Mouse (Mus musculus) frontal cortex, postnatal 14 days (tissue): ENCODE data around the gene Sox5.
"Not testable (repeated sequence)": the region's sequence is repeated elsewhere in the genome, so short reads cannot be mapped to it uniquely, and the experiment has no call there.

Experiments
- DNase-seq, 2 experiments: peaks; one replicate each; pipeline ENCODE4 v3.0.0; 2022; ENCODE audit warnings: low spot score in 2 of 2

Sox5 gene

DNA sequence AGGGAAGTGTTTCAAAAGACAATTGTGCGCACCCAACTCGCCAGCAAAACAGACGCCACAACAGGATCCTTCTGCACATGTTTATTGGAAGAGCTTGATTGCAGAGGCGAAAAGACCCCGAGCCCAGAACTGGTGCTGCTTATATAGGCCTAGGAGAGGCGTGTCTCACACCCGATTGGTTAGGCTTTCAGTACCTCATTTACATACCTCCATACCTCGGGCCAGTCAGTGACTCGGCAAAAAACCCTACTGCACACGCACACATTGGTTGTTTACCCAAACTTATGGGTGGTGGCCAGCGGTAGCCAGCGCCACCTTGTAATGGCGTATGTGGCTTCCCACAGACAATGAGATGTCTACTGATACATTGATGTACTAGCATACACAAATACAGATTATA is 599.3 kb downstream of the Sox5 start:
- not testable (repeated sequence) for DNase-seq

DNA sequence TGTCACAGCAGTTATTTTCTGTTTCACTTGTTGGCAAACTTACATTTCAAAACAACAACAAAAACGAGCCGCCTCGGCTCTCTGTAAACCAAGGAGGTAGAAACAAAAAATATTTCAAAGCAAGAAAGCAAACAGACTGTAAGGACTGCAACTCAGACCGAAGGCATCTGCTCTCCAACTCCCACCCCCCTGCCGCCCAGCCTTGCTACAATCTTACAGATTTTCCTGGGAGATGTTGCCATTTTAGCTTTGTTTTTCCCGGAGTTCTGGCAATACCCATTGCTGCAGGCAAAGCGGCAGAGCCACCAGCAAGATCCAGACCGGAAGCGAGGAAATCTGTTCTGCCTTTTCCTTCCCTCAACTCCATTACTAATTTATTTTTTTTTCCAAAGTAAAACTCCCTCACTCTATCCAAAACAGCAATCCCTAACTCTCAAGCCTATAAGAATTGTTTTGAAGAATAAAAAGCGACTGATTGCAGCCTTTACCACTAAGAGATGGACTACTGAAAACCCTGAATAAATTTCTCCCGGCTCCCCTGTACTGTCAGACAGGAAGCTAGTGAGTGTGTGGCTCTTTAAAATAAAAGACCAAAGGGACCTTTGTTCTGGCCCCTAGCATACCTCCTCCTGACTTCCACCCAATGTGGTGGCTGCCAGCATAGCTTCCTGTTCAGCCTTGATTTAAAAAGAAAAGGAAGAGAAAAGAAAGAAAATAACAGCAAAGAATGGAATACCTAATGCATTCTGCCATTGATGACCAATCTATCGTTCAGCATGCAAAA is 600.5 kb downstream of the Sox5 start:
- no peak for DNase-seq

DNA sequence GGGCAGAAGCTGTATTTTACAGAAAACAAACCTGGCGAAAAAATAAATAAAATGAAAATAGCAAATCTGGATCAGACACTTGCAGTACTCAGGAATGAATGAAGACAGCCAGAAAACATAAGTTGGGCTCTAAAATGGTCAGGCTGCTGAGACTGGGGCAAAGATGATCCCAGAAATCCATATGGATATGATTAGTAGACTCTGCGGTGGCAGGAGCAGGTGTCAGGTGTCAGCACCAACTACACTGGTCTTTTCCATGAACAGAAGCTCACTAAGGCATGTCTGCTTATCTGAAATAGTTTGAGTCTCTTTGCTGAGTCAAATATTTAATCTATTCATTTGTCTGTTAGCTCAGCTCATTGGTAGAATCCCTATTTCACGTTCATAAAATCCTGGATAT is 602.7 kb downstream of the Sox5 start:
- DNase-seq: no peak

DNA sequence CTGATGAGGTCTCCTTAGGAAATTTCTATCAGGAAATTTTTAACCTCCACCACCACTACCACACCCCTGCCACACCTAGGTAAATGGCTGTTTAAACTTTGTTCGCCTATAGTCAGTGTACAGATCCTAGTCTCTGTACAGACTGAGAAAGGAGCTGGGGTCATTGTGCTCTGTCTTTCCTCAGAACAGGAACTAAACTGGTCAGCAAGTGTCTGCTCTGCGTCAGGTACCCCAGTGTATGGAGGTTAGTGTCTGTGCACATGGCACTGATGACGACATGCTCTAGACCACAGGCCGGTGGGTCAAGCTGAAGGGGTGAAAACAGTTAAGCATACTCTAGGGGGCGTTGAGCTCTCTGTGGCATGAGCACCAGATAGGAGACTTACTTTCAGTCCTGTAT is 605.1 kb downstream of the Sox5 start:
- no peak for DNase-seq

DNA sequence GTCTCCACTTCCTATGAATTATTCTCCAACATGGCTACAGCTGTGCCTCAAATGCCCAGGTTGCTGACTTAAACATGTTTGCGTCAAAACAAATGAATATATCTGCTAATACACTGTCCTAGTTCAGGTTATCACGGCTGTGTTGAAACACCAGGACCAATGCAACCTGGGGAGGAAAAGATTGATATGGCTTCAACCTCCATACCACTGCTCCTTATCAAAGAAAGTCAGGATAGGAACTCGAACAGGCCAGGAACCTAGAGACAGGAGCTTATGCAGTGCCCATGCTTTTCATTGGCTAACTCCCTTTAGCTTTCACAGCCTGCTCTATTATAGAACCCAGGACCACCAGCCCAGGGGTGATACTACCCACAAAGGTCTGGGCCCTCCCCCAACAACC is 606.2 kb downstream of the Sox5 start:
- DNase-seq: no peak

DNA sequence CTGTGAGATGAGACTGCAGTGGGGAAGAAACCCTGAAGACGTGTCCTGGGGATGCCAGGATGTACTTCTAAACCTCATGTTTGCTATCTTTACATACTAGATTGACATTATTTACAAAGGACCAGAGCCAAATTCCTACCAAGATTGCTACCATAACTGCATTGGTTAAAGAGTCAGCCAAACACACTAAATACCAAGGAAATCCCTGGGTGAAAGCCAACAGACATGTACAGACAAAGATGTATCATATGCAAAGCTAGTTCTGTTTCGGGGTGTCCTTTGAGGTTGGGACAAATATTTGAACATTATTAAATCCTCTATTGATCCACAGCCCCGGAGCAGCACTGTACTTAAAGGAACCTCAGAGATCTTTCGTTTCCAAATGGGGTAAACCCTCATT is 611.2 kb downstream of the Sox5 start:
- no peak for DNase-seq

DNA sequence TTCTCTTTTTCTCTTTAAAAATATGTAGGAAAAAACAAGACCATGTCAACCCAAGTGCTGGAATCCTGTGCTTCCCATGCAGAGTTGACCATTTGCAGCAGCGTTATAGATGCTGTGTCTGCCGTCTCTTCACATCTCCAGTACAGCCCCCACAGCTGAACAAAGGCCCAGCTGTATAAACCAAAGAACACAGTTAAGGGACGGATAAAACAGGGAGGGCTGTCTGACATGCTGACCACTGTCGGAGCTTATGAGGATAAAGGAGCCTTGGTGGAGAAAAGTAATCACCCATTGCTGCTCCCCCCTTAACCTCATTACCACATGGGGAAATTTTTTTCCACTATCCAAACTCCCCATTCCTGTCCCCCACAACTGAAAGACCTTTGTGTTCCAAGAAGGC is 612.0 kb downstream of the Sox5 start:
- DNase-seq: no peak

DNA sequence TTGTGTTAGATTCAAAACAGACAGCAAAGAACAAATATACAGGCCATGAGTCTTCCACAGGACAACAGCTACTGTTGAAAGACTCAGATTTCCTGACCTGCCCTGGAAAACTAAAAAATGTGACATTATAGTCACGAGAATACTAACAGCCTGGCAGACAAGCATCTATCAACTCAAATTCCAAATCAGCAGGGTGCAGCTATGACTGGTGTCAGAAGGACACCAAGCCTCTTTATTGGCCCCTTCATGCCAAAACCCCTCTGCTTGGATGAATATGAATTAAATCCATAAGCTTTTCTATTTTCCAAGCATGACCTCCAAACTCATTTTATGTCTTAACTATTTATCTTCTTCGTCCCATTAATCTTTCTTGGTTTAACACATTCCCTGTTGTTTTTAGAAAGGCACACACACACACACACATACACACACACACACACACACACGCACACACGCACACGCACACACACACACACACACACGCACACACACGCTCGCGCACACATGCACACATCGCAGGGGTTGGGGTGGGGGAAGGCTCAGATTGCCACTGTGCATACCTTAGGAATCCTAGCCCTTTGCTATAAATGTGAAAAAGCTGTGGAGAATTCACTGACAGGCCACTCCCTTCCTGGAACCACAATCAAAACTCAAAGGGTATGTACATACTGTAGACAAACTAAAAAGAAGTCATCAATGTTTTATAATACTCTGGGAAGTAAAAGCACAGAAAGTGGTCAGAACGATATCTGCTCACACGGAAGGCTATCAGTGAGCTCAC is 612.9 kb downstream of the Sox5 start:
- DNase-seq: no peak

DNA sequence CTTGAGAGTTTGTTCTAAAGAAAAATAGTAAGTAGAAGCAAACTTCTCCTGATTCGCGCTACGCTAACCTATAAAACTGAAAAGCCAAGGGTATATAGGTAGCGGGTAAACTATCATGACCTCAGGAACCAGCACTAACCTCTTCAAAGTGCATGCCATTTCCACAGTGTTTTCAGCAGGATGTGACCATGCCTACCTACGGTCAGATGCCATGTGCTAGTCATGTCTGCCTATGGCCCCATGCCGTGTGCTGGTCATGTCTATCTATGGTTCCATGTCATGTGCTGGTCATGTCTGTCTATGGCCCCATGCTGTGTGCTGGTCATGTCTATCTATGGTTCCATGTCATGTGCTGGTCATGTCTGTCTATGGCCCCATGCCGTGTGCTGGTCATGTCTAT is 614.7 kb downstream of the Sox5 start:
- DNase-seq: no peak

DNA sequence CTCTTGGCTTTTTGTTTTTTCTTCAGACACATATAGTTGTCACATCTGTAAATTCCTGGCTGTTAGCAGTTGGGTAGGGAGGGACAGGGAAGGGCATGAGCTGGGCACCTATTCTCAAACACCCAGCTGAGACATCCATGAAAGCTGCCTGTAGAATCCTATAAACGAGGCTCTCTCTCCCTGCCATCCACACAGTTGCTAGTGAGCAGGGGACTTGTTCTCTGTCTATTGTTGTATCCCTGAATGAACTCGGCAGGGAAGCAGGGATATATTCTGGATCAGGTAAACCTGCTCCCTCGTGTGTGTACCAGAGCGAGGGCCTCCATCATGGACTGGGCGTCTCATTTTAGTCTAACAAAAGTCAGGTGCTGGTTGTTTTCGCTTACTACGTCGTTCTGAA is 615.1 kb downstream of the Sox5 start:
- no peak for DNase-seq

DNA sequence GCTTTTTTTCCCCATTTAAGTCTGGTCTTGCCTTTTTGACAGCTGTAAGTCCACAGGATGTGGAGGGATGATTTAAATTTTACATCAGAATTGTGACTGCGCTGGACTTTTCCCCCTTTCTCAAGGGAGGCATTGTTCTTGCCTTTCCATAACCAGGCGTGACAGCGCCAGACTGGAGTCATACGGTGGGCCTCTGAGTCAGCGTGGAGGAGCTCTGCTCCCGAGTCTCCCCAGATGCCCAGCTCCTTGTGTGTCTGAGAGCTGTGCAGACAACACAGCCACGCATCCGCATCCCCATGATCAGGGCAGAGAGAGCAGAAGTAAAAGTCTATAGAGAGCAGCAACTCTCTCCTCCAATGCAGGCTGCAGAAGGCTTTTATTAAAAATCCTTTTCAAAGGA is 615.7 kb downstream of the Sox5 start:
- DNase-seq: no peak

DNA sequence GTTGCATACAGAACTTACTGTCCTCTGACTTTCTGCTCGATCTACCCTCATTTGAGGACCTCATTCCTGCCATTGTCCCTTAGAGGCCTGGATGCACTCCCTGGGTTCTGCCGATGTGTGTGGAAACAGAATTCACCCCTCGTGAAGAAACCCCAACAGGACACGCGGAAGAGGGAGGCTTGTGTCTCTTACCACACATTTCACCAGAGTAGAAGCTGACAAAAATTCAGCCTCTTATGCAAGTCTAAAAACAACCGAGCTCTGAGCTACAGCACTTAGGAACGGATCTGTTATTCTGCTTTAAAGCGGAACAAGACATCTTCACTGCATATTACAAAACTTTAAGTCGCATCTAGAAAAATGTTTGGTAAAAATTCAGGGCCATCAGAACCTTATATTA is 618.3 kb downstream of the Sox5 start:
- no peak for DNase-seq

DNA sequence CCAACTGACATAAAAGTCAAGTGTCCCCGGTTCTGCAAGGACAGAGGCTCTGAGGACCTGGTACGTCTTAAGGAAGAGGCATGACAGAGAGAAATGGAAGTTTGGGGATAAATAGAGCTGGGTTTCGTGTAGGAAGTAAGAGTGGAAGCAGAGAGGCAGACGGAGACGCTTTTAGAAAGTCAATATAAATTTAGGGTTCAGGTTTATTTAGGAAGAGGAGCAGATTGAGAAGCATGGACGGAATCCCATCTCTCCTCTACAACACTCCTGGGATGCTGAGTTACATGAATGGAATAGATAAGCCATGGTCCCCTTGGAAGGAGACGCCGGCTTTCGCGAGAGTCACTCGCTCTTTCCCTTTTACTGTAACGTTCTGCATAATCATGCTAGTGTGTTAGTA is 623.1 kb downstream of the Sox5 start:
- DNase-seq: no peak

DNA sequence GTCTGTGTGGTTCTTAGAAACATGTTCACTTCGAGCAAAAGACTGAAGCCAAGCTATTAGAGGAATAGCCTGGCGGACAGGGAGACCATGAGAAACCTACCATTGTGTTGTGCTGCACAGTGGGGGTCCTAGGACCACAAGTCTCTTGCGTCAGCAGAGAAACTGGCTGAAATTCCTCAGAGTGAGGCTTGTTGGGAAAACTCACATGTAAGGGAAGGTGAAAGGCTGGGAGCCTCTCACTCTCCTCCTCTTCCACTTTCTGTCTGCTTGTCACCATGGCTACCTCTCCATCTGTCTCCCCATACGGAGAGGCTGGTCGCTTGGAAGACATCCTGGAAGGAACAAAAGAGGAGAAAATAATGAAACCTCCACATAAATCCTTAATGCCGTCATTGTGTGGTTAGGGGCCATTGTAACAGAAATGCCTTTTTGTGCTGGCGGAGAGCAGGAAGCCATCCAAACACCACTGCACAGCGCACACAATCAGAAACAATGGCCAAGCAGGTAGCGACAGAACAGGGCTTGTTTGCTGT is 626.8 kb downstream of the Sox5 start:
- DNase-seq: no peak

DNA sequence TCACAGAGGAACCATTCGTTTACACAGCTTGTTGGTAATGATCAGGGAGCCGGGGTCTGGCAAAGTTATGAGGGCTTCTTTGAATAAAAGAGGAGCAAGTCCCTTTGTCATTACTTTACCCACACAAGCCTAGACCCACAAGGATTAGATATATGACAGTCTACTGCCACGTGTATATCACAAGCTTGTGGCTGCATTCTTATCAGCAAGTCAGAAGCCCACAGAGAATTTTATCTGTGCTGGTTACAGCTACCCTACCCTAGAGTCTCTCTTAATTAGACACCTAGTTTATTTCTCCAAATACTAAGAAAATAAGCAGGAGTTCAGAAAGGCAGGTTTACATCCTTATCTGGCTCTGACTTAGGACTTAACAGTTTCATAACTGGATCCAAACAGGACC is 629.8 kb downstream of the Sox5 start:
- no peak for DNase-seq

DNA sequence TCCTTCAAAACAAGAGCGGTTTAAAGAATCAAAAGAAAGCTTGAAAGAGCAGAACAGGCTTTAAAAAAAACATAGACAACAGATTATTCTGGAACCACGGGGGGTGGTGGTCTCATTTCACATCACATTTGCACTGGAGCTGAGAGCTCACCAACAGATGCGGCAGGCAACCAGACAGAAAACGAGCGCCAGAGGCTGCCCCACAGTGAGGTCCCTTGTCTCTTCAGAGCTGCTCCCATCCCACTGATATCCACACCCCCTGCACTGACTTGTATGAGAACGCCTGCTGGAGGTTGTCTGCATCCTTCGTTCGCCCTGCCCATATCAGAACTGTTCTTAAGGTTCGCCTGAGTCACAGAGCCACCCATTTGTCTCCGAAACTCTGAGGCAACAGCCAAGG is 630.7 kb downstream of the Sox5 start:
- no peak for DNase-seq

DNA sequence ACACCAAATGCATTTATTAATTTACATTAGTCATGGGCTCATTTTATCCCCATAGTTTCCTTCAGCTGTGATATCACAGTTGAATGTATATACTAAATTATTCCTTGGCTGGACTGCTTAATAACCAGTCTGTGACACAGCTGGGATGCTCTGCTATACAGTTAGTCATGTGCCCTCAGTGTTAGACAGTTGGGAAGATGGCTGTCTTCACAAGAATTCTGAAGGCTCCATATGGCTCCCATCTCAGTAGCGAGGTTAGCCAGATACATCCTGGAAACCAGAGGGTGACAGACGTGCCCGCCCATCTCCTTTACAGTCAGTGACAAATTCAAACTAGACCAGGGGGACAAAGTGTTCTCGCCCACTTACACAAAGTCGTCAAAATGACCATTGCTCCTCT is 644.4 kb downstream of the Sox5 start:
- DNase-seq: no peak

DNA sequence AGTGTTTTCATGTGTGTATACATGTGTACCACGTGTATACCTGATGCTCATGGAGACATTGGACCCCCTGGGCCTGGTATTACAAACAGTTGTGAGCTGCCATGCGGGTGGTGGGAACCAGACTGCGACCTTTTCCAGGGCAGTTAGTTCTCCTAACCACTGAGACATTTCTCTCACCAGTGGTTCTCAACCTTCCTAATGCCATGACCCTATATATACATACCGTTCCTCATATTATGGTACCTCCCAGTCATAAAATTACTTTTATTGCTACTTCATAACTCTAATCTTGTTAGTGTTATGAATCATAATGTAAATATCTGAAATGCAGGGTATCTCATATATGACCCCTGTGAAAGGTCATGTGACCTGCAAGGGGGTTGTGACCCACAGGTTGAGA is 644.9 kb downstream of the Sox5 start:
- DNase-seq: no peak

DNA sequence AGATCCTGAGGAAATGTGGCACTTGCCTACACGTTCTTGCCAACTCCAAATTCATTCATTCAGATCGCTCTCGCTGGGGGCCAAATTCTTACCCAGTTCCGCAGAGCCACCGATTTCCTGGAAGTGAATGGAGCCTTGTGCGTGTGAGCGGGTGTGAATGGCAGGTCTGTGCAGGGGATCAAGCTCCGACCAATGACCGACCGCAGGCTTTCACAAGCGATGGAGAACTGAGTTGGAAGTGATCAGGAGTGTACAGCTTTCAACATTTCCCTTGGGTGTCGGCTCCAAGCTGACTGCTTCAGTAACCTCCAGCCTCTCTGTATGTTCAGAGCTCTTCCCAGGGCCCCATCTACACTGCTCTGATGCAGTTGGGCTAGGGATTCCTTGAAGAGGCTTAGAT is 651.9 kb downstream of the Sox5 start:
- DNase-seq: no peak

DNA sequence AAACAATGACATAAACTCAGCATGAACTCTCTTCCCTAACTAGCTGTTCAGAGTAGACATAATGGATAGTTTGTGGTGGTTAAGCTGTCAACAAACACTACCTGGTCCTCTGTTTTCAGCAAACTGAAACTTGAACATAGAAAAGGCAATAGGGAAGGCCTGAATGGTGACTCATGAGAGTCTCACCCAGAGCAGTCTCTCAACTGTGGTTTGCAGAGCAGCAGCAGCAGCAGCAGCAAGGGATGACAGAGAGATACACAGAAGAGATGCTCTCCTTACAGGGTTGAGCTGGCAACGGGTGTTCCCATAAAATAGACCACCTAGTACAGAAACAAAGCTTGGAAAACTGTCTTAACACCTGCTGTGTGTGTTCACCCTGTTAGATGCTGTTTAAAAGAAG is 661.8 kb downstream of the Sox5 start:
- no peak for DNase-seq

DNA sequence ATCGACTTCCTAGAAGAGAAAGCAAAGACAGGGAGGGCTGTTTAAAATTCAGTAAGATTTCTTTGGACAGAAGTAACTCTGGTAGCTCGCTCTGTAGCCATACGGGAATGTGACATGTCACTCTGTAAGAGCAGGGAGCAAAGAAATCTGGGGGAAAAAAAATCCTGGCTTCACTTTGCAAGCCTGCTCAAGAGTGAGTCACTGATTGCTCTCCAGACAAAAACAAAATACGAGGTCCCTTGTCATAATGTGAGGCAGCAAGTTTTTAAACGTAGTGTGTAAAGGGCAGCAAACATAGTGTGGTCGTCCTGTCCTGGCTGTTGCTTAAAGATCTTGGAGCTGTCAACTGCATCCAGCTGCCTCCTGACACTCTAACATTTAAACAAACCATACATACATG is 665.1 kb downstream of the Sox5 start:
- DNase-seq: no peak

DNA sequence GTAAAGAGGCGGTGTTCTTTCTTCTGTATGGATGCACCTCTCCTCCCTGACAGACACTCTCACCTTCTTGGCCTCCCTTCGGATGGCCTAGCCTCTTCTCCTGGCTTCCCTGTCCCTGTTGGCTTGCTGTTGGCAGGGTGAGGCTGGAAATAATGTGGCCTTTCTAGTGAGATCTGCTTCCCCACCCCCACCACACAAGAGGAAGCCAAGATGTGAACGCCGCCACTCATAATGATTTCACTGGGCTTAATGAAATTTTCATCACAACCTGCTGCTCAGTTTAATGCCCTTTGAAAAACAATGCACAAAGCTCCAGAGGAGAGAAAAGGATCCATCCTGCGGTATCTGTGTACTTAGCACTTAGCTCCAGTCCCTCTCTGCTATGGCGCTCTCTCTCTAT is 670.2 kb downstream of the Sox5 start:
- DNase-seq: no peak

DNA sequence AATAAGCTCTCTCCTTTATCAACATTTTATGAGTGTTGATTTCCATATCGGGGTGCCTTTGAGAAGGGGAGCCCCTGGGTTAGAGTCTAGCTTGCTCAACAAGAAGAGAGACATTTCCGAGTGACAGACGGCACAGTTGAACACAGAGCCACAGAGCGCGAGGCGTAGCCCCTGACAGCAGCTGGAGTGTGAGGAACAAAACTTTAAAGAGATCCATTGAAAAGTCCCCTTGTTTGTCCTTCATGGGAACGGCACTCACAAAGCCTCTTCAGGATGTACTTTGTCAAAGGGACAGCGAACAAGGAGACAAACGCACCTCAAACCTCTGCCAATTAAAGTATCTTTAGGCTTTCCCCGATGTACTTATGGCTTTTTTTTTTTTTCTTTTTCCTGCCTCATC is 674.9 kb downstream of the Sox5 start:
- no peak for DNase-seq
